Mouse (Mus musculus) A20 (cell line): Measurements from ENCODE around the gene Adamts4.
"Not testable (repeated sequence)": the region's sequence is repeated elsewhere in the genome, so short reads cannot be mapped to it uniquely, and the experiment has no call there.

ENCODE experiments used
- DNase-seq: peaks from one replicate; pipeline ENCODE4 v3.0.0-alpha.2; 2011; ENCODE audit warnings: low read depth, low spot score

Gene Adamts4

DNA sequence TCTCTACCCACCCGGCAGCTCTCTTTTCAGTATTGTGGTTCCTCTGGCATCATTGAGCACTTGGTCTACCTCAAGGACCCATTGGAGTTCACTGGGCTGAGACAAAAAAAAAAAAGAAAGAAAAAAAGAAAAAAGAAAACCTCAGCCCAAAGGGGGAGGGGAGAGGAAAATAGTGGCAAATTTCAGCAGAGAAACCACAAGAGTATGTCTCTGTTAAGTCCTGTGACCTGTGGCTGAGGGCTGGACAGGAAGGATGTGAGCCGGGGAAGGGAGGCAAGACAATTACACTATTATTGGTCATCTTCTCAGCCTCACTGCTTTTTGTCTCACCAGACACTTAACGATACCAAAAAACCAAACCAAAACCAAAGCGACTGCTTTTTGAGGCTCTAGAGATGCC is 18.4 kb upstream of the Adamts4 start:
- no peak for DNase-seq

DNA sequence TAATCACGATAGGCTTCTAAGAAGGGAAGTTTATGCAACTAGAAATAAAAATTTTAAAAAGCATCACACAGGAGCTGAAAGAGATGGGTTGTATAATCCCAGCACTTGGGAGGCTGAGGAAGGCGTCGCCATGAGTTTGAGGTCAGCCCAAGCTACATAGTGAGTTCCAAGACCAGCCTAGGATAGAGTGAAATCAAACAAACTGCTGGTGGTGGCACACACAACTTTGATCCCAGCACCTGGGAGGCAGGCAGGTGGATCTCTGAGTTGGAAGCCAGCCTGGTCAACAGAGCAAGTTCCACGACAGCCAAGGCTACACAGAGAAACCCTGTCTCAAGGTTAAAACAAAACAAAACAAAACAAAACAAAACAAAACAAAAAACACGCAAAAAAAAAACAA is 17.9 kb upstream of the Adamts4 start:
- no peak for DNase-seq

DNA sequence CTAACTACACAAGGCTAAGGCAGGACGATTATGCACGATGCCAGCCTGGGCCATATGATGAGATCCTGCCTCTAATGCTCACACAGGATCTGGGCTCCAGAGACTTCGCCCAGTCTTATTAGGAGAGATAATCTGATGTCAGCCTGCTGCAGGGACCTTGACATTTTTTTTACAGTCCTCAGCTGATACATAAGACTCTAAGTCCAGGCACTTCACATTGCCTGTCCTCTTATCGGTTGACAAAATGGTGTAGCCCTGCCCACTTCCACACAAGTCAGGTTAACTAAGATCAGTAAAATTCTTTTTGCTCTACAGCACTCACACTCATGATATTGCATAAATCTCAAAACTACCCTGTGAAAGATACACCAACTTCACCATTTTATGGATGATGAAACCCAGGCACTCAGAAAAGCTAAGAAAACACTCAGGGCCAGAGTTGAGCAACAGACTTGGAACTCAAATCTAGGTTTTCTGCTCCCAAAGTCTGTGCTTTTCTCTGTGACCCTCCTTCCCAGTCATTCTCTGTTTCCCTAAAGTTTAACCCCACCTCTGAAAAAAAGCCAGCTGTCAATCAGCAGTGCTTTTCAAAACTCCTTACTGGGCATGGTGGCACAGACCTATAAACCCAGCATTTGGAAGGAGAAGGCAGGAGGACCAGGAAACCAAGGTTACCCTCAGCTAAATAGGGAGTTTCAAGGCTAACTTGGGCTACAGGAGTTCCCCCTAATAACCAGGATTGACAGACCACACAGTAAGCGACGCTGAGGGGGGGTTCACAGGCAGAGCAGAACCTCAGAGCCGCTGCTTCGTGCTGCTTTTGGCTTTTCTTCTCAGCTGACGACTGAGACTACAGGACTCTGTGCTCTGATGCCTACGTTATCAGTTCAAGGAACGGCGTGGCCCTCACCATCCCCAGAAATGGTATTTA is 17.2 kb upstream of the Adamts4 start:
- no peak for DNase-seq

- DNase-seq = no peak
Observed at GRCm38 (mm10) chr1:171234126-171234525, 16.1 kb upstream of the Adamts4 start, which contains the start of gene Fcer1g. Fcer1g (minus strand) TSS chr1:171234365.

GRCm38 (mm10) chr1:171234538-171234937 is 15.7 kb upstream of the Adamts4 start:
- DNase-seq = no peak

DNA sequence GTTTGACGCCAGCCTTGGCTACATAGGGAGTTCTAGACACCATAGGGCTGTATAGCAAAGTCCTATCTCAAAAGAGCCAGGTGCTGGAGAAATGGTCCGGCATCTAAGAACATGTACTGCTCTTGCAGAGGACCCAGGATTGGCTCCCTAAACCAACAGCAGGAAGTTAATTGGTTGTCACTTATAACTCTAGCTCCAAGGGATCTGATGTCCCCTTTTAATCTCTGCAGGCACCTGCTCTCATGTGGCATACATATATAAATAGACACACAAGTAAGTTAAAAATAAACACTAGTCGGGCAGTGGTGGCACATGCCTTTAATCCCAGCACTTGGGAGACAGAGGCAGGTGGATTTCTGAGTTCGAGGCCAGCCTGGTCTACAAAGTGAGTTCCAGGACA is 14.4 kb upstream of the Adamts4 start:
- no peak for DNase-seq

GRCm38 (mm10) chr1:171237438-171237837 is 12.8 kb upstream of the Adamts4 start:
- no peak for DNase-seq

DNA sequence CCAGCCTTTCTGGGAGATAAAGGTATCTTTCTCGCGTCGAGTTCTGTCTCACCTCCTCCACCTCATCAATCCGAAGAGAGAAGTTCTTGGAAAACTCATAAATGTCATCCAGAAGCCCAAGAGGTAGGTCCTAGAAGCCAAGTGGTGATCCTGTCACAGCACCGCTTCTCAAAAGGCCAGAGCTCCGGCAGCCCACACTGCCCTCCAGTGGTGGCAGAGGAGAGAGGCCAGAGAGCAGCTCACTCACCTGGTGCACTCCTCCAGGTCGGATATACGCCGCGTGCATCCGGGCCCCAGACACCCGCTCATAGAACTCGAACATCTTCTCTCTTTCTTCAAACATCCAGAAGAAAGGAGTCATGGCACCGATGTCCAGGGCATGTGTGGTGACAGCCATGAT is 11.8 kb upstream of the Adamts4 start:
- DNase-seq = peak; percentile 42

- no peak for DNase-seq
Observed at GRCm38 (mm10) chr1:171239992-171240744, 10.1 kb upstream of the Adamts4 start.

DNA sequence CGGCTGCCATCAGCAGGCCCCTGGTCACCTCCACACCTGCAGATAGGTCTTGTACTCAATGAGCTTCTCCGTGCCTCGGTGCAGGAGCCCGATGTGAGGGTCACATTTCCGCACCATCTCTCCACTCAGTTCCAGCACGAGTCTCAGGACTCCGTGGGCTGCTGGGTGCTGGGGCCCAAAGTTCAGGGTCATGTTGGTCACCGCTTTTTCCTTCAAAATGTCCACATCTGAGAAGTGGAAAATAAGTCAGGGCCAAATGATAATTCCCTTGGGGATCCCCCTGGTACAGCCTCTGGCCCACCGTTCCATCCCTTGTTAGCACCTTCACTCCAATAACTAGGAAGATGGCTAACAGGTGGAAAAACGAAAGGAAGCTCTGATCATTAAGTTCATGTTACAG is 9.3 kb upstream of the Adamts4 start:
- no peak for DNase-seq

- not testable (repeated sequence) for DNase-seq
Observed at GRCm38 (mm10) chr1:171241952-171242351, 8.3 kb upstream of the Adamts4 start.

- no peak for DNase-seq
Observed at GRCm38 (mm10) chr1:171245353-171245752, 4.9 kb upstream of the Adamts4 start.

- DNase-seq = peak; percentile 96
Observed at GRCm38 (mm10) chr1:171246709-171247452, 3.3 kb upstream of the Adamts4 start.

DNA sequence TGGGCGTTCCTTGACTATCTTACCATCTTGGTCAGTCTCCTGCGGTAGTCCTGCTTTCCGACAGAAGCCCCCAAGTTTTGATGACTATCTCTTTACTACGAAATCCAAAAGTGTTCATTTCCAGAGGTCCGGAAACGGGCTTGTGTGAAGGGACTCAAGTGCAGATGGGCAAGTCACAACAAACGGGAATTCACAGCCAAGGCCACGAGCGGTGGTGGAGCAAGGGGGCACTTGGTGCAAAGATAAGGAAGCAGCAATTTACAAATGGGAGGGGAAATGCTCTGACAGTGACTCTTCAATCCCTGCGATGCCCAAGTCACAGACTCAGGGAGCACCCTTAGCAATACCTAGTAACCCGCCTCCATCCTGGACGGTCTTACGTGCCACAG is 2.8 kb upstream of the Adamts4 start:
- DNase-seq = no peak

- DNase-seq = no peak
Observed at GRCm38 (mm10) chr1:171247916-171248315, 2.3 kb upstream of the Adamts4 start.

DNA sequence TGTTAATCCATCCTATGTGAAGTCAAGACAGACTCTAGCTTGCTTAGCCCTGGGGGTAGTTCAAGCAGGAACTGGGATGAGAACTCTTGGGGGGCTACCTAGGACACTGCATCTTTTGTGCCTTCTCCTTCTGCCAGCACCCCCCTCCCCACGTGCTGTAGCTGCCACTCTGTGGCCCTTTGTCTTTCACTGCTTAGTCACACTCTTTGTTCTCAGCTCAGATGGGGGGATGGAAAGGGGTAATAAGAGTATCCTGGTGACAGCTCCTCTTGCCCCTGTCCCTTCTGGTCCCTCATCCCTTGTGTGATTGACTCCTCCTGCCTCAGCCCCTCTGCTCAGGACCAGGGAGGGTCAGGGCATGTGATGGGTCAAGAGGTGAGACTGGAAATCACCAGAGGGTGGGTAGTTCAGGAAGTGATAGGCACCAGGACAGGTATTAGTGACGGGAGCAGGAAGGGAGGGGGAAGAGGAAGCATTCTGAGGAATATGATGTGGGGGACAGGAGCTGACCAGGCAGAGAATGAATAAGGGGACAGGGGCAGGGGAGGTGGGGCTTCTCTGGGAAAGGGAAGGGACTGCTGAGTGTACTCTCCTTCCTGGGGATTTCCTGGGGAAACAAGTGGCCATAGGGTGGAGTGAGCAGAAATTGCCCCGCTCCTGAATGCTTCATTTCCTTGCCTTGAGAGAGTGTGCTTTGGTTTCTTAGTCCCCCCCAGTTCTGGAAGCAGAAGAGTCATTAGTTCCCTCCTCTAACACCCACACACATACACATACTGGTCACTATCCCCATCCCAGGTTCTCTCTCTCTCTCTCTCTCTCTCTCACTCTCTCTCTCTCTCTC is 1.6 kb upstream of the Adamts4 start:
- DNase-seq = no peak

GRCm38 (mm10) chr1:171250680-171251593 is 716 bp downstream of the Adamts4 start, which contains the start of gene Ndufs2:
Ndufs2 (minus strand) TSS chr1:171251388.
- DNase-seq = no peak

DNA sequence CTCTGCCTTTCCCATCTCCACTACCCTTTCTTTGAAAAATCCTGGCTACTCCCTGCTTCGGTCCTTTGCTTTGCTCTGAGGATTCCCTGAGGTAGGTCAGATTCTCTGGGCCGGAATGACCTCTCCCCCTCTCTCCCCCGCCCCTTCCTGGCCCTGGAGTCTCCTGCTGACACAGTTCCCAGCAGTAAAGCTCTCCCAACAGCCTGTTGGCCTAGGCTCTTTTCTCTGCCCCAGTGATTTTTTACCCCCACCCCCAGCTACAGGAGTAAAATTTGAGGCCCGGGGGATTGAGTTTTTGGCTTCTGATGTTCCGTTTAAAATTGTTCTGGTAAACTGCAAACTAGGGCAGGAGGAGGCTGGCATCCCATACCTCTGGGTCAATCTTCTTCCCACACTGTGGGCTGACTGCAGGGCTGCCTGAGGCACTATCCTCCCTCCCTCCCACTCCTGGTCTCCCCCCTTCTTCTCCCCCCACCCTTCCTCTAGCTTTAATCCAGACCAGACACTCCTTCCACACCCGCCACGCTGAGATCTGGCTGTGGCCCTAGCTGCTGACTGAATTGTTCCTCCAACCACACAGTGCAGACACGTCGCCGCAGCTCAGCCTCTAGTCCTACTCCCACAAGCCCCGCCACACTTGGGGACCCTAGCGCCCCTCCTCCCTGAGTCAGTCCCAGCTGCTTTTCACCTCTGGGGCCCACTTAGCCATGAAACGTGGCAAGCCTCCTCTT is 1.5 kb downstream of the Adamts4 start:
- DNase-seq = no peak

GRCm38 (mm10) chr1:171252415-171252814 is 2.2 kb downstream of the Adamts4 start:
- DNase-seq = no peak
